Mouse (Mus musculus) limb, embryonic 12.5 days (tissue): Measurements from ENCODE around the gene Srcap. TPM values are rescaled to one million over a fixed set of nuclear protein-coding genes. Genes with fewer than 3 reads are reported as not detected.
"Not testable (repeated sequence)": the region's sequence is repeated elsewhere in the genome, so short reads cannot be mapped to it uniquely, and the experiment has no call there.

Source experiments
- ATAC-seq: fragments of 200-750 bp; cut with Nextera tagmentation; 2 replicates; pipeline ENCODE4 v1.8.0; 2017; ENCODE audit warnings: low read depth, moderate TSS enrichment; ENCODE audit not compliant: insufficient number of reproducible peaks, insufficient read depth, low FRiP score, low TSS enrichment
- H3K27ac ChIP-seq: fragments of 300-500 bp; sonication (generic); 2 replicates; pipeline ENCODE4 v1.5.1; 2016; ENCODE audit warnings: mild to moderate bottlenecking, moderate library complexity
- H3K27me3 ChIP-seq: fragments of 300-500 bp; sonication (generic); 2 replicates; pipeline ENCODE4 v1.6.1; 2016; ENCODE audit warnings: mild to moderate bottlenecking, moderate library complexity
- H3K36me3 ChIP-seq: fragments of 300-500 bp; sonication (generic); 2 replicates; pipeline ENCODE4 v1.6.1; 2016; ENCODE audit warnings: mild to moderate bottlenecking, moderate library complexity
- H3K4me1 ChIP-seq: fragments of 300-500 bp; sonication (generic); replicated peaks from 2 replicates; pipeline ENCODE4 v1.6.1; 2016
- H3K4me2 ChIP-seq: fragments of 300-500 bp; sonication (generic); 2 replicates; pipeline ENCODE4 v1.6.1; 2016; ENCODE audit warnings: mild to moderate bottlenecking, moderate library complexity
- H3K4me3 ChIP-seq: fragments of 300-500 bp; sonication (generic); replicated peaks from 2 replicates; pipeline ENCODE4 v1.5.1; 2016; ENCODE audit warnings: mild to moderate bottlenecking
- H3K9ac ChIP-seq: fragments of 300-500 bp; sonication (generic); replicated peaks from 2 replicates; pipeline ENCODE4 v1.6.1; 2016; ENCODE audit warnings: mild to moderate bottlenecking, moderate library complexity
- H3K9me3 ChIP-seq: fragments of 300-500 bp; sonication (generic); 2 replicates; pipeline ENCODE4 v1.6.1; 2016; ENCODE audit warnings: mild to moderate bottlenecking, moderate library complexity
- WGBS: fragments of 180-500 bp; shearing (Covaris S2); methylation state at CpG from one replicate; pipeline ENCODE4 v1.1.7; 2016; 5-methylcytosine and 5-hydroxymethylcytosine counted together
- polyA plus RNA-seq: library from polyadenylated mRNA; unstranded; fragments of >200 nt; fragmentation: Nextera tagmentation; extraction: Ambion mirVana; gene quantifications from 2 replicates; pipeline ENCODE4 v1.2.1, GENCODE M21; 2016

Gene Srcap
- 77.2 and 79.4 TPM in 2 replicates for polyA plus RNA-seq

GRCm38 (mm10) chr7:127511808-127512230 lies at the start of gene Srcap:
TSS of gene Srcap (plus strand) at chr7:127511983.
- peak; percentile 98 for ATAC-seq
- under 1% methylated on average over 37 of the region's 37 CpGs for WGBS
- Histone ChIP-seq H3K9ac (peak within 1 kb of the TSS; percentile 88), H3K4me2 (peak within 1 kb of the TSS; percentile 64), H3K4me1 (peaks cover 15% of the 10 kb centered on the region), H3K27ac (peak within 1 kb of the TSS; percentile 97), H3K4me3 (peak within 1 kb of the TSS; percentile 64), H3K36me3 (peaks cover 28% of the 10 kb centered on the region), H3K27me3 (no peaks in the 10 kb centered on the region), H3K9me3 (no peaks in the 10 kb centered on the region)

- 88% methylated on average over 3 of the region's 3 CpGs for WGBS
- Histone ChIP-seq H3K4me1 (no peaks in the 10 kb centered on the region), H3K36me3 (peaks cover 75% of the 10 kb centered on the region), H3K4me2 (no peak overlapping the region), H3K27me3 (no peaks in the 10 kb centered on the region), H3K4me3 (no peak overlapping the region), H3K9ac (no peak overlapping the region), H3K27ac (no peak overlapping the region), H3K9me3 (no peaks in the 10 kb centered on the region)
- no peak for ATAC-seq
Observed at GRCm38 (mm10) chr7:127465191-127465590, 46.6 kb upstream of the Srcap start.

GRCm38 (mm10) chr7:127465670-127466069 lies 46.1 kb upstream of the Srcap start:
- not testable (repeated sequence) for H3K9me3 ChIP-seq, H3K27ac ChIP-seq, H3K27me3 ChIP-seq, ATAC-seq, H3K4me1 ChIP-seq, H3K9ac ChIP-seq, H3K4me3 ChIP-seq, H3K4me2 ChIP-seq
- peaks cover 70% of the 10 kb centered on the region for H3K36me3 ChIP-seq
- WGBS = 88% methylated on average over 2 of the region's 2 CpGs

- H3K4me2 ChIP-seq = no peak overlapping the region
- no peak overlapping the region for H3K4me3 ChIP-seq
- no peaks in the 10 kb centered on the region for H3K9me3 ChIP-seq
- H3K27me3 ChIP-seq = no peaks in the 10 kb centered on the region
- no peak for ATAC-seq
- H3K27ac ChIP-seq = no peak overlapping the region
- no peak overlapping the region for H3K9ac ChIP-seq
- H3K36me3 ChIP-seq = peaks cover 62% of the 10 kb centered on the region
- WGBS = 94% methylated on average over 4 of the region's 4 CpGs
- H3K4me1 ChIP-seq = no peaks in the 10 kb centered on the region
Observed at GRCm38 (mm10) chr7:127466606-127467005, 45.2 kb upstream of the Srcap start.

GRCm38 (mm10) chr7:127470011-127470715 lies 41.6 kb upstream of the Srcap start:
- Histone ChIP-seq H3K4me2 (peak overlapping the region; percentile 96), H3K27me3 (no peaks in the 10 kb centered on the region), H3K9me3 (no peaks in the 10 kb centered on the region), H3K36me3 (peaks cover 59% of the 10 kb centered on the region), H3K27ac (peak overlapping the region; percentile 96), H3K4me1 (peaks cover 10% of the 10 kb centered on the region), H3K9ac (peak overlapping the region; percentile 87), H3K4me3 (peak overlapping the region; percentile 84)
- WGBS = 8% methylated on average over 10 of the region's 10 CpGs
- ATAC-seq = no peak

GRCm38 (mm10) chr7:127470743-127471645 lies 40.8 kb upstream of the Srcap start:
- Histone ChIP-seq H3K9ac (peak overlapping the region; percentile 87), H3K27ac (peak overlapping the region; percentile 96), H3K4me3 (peak overlapping the region; percentile 84), H3K4me1 (peaks cover 10% of the 10 kb centered on the region), H3K36me3 (peaks cover 60% of the 10 kb centered on the region), H3K4me2 (peak overlapping the region; percentile 96), H3K9me3 (no peaks in the 10 kb centered on the region), H3K27me3 (no peaks in the 10 kb centered on the region)
- under 1% methylated on average over 46 of the region's 46 CpGs for WGBS
- peak; percentile 89 for ATAC-seq

- ATAC-seq = peak; percentile 8; the same call in 1 of the 2 replicates
- Histone ChIP-seq H3K4me3 (peak overlapping the region; percentile 84), H3K4me1 (peaks cover 10% of the 10 kb centered on the region), H3K9me3 (no peaks in the 10 kb centered on the region), H3K27me3 (no peaks in the 10 kb centered on the region), H3K4me2 (peak overlapping the region; percentile 96), H3K36me3 (peaks cover 59% of the 10 kb centered on the region), H3K9ac (peak overlapping the region; percentile 87), H3K27ac (peak overlapping the region; percentile 96)
- WGBS = under 1% methylated on average over 23 of the region's 25 CpGs
Observed at GRCm38 (mm10) chr7:127471646-127472010, 40.2 kb upstream of the Srcap start.

GRCm38 (mm10) chr7:127472060-127472459 lies 39.7 kb upstream of the Srcap start:
- ATAC-seq = no peak
- H3K9me3 ChIP-seq = no peaks in the 10 kb centered on the region
- WGBS = 2% methylated on average over 7 of the region's 7 CpGs
- H3K36me3 ChIP-seq = peaks cover 59% of the 10 kb centered on the region
- peak overlapping the region; percentile 96 for H3K4me2 ChIP-seq
- peak overlapping the region; percentile 96 for H3K27ac ChIP-seq
- peaks cover 14% of the 10 kb centered on the region for H3K4me1 ChIP-seq
- no peaks in the 10 kb centered on the region for H3K27me3 ChIP-seq
- H3K9ac ChIP-seq = peak overlapping the region; percentile 87
- H3K4me3 ChIP-seq = peak overlapping the region; percentile 84

GRCm38 (mm10) chr7:127473705-127474104 lies 38.1 kb upstream of the Srcap start:
- H3K36me3 ChIP-seq = peaks cover 46% of the 10 kb centered on the region
- peaks cover 17% of the 10 kb centered on the region for H3K4me1 ChIP-seq
- no peak overlapping the region for H3K4me2 ChIP-seq
- 82% methylated on average over 5 of the region's 5 CpGs for WGBS
- ATAC-seq = no peak
- no peak overlapping the region for H3K9ac ChIP-seq
- H3K27ac ChIP-seq = no peak overlapping the region
- no peaks in the 10 kb centered on the region for H3K27me3 ChIP-seq
- H3K9me3 ChIP-seq = no peaks in the 10 kb centered on the region
- no peak overlapping the region for H3K4me3 ChIP-seq

GRCm38 (mm10) chr7:127474378-127475070 lies 37.3 kb upstream of the Srcap start:
- no peak for ATAC-seq
- WGBS = 81% methylated on average over 6 of the region's 6 CpGs
- H3K4me1 ChIP-seq = peaks cover 17% of the 10 kb centered on the region
- H3K27me3 ChIP-seq = no peaks in the 10 kb centered on the region
- H3K9me3 ChIP-seq = no peaks in the 10 kb centered on the region
- H3K27ac ChIP-seq = no peak overlapping the region
- no peak overlapping the region for H3K9ac ChIP-seq
- H3K4me2 ChIP-seq = no peak overlapping the region
- H3K4me3 ChIP-seq = no peak overlapping the region
- peaks cover 40% of the 10 kb centered on the region for H3K36me3 ChIP-seq
